26 mouse cellular contexts compared by ENCODE assay signal in genomic region chr7:141175068-141175467, GRCm38 (mm10). TPM values are rescaled to one million over a fixed set of nuclear protein-coding genes. Genes with fewer than 3 reads are reported as not detected.
A peak's percentile ranks its signal among the peaks of the same experiment; 100 is the strongest.
DNase-seq lines count a peak whose midpoint lies in the region; ATAC-seq and TF ChIP-seq lines count a peak whose summit lies in the region.
"Had no signal": no experiment of that assay in that cellular context is flagged by ENCODE, and none has a peak within 500 bp of the region (broad histone marks: within the 10 kb centered on the region; RNA-seq: fewer than 3 reads in every experiment).

No protein-coding gene starts in this region.

- no peak for ATAC-seq in forebrain, postnatal 0 days
- ATAC-seq in forebrain, embryonic 11.5 days (replicated peaks; ENCODE audit: low FRiP score) = no peak
- no peak for ATAC-seq in midbrain, postnatal 0 days (ENCODE audit: low FRiP score)
- no peak for ATAC-seq in stomach, postnatal 0 days (ENCODE audit: low FRiP score, low TSS enrichment)
- ATAC-seq: forebrain, embryonic 14.5 days; intestine, embryonic 16.5 days had no signal

- H3K4me3 ChIP-seq in forebrain, postnatal 0 days (ENCODE audit: low read depth, low read length) = no peak overlapping the region
- H3K4me3 ChIP-seq in forebrain, embryonic 11.5 days (ENCODE audit: low read depth, low read length) = no peak overlapping the region
- no peak overlapping the region for H3K4me3 ChIP-seq in layer of hippocampus, adult 2 months
- H3K4me3 ChIP-seq in midbrain, postnatal 0 days (ENCODE audit: low read depth, low read length) = no peak overlapping the region
- no peak overlapping the region for H3K4me3 ChIP-seq in midbrain, embryonic 10.5 days
- H3K4me3 ChIP-seq in stomach, postnatal 0 days (ENCODE audit: low read depth, low read length) = no peak overlapping the region
- H3K4me3 ChIP-seq: heart, embryonic 12.5 days; hindbrain, embryonic 13.5 days; kidney, embryonic 15.5 days; limb, embryonic 12.5 days; liver, embryonic 15.5 days had no signal

- H3K36me3 ChIP-seq in forebrain, postnatal 0 days (ENCODE audit: insufficient read depth) = no peaks in the 10 kb centered on the region
- no peaks in the 10 kb centered on the region for H3K36me3 ChIP-seq in forebrain, embryonic 11.5 days (ENCODE audit: control insufficient read depth, insufficient read depth, low read length)
- H3K36me3 ChIP-seq in midbrain, postnatal 0 days (ENCODE audit: insufficient read depth, low read length) = no peaks in the 10 kb centered on the region
- H3K36me3 ChIP-seq in midbrain, embryonic 10.5 days = no peaks in the 10 kb centered on the region
- no peaks in the 10 kb centered on the region for H3K36me3 ChIP-seq in stomach, postnatal 0 days (ENCODE audit: control insufficient read depth, insufficient read depth, low read length)
- H3K36me3 ChIP-seq: heart, embryonic 12.5 days; hindbrain, embryonic 13.5 days; kidney, embryonic 15.5 days; limb, embryonic 12.5 days; liver, embryonic 15.5 days had no signal

- H3K27me3 ChIP-seq in forebrain, postnatal 0 days (ENCODE audit: insufficient read depth, low read length) = no peaks in the 10 kb centered on the region
- H3K27me3 ChIP-seq in forebrain, embryonic 11.5 days (ENCODE audit: control insufficient read depth, insufficient read depth, low read length) = no peaks in the 10 kb centered on the region
- no peaks in the 10 kb centered on the region for H3K27me3 ChIP-seq in midbrain, postnatal 0 days (ENCODE audit: insufficient read depth, low read length)
- H3K27me3 ChIP-seq in midbrain, embryonic 10.5 days (ENCODE audit: low read depth, poor library complexity, severe bottlenecking) = 0 out of 2 replicates have a peak, but pooled peaks cover 5% of the 10 kb centered on the region
- no peaks in the 10 kb centered on the region for H3K27me3 ChIP-seq in stomach, postnatal 0 days (ENCODE audit: control insufficient read depth, insufficient read depth, low read length)
- H3K27me3 ChIP-seq: hindbrain, embryonic 13.5 days; kidney, embryonic 15.5 days; limb, embryonic 12.5 days had no signal

- H3K9me3 ChIP-seq in forebrain, postnatal 0 days (ENCODE audit: low read length) = no peaks in the 10 kb centered on the region
- H3K9me3 ChIP-seq in forebrain, embryonic 11.5 days (ENCODE audit: control insufficient read depth, low read length) = no peaks in the 10 kb centered on the region
- no peaks in the 10 kb centered on the region for H3K9me3 ChIP-seq in midbrain, postnatal 0 days (ENCODE audit: low read length)
- H3K9me3 ChIP-seq in midbrain, embryonic 10.5 days (replicated peaks) = no peaks in the 10 kb centered on the region
- no peaks in the 10 kb centered on the region for H3K9me3 ChIP-seq in stomach, postnatal 0 days (ENCODE audit: control insufficient read depth, low read length)
- H3K9me3 ChIP-seq: heart, embryonic 12.5 days; hindbrain, embryonic 13.5 days; kidney, embryonic 15.5 days; limb, embryonic 12.5 days; liver, embryonic 15.5 days had no signal

- peak; percentile 26; the same call in 1 of the 2 replicates for TF ChIP-seq CTCF in forebrain, postnatal 0 days (IDR thresholded peaks at IDR 0.05; ENCODE audit: low read depth)
- TF ChIP-seq CTCF in layer of hippocampus, adult 2 months (conservative IDR thresholded peaks at IDR 0.05) = peak; percentile 50
- TF ChIP-seq CTCF in midbrain, postnatal 0 days (IDR thresholded peaks at IDR 0.05) = peak; percentile 15
- TF ChIP-seq CTCF in stomach, postnatal 0 days (IDR thresholded peaks at IDR 0.05; ENCODE audit: low read depth) = peak; percentile 39

- no peaks in the 10 kb centered on the region for H3K4me1 ChIP-seq in forebrain, postnatal 0 days (ENCODE audit: insufficient read depth)
- H3K4me1 ChIP-seq in forebrain, embryonic 11.5 days (replicated peaks; ENCODE audit: control insufficient read depth, insufficient read depth, low read length) = 0 out of 2 replicates have a peak, but pooled peaks cover 2% of the 10 kb centered on the region
- H3K4me1 ChIP-seq in midbrain, postnatal 0 days (ENCODE audit: insufficient read depth, low read length) = peaks cover 6% of the 10 kb centered on the region; the same call in 1 of the 2 replicates
- peaks cover 16% of the 10 kb centered on the region for H3K4me1 ChIP-seq in midbrain, embryonic 10.5 days
- H3K4me1 ChIP-seq in stomach, postnatal 0 days (replicated peaks; ENCODE audit: control insufficient read depth, insufficient read depth) = no peaks in the 10 kb centered on the region

- no peak for DNase-seq in forebrain, postnatal 0 days
- DNase-seq in forebrain, embryonic 11.5 days (ENCODE audit: low spot score) = no peak
- peak in 1 of 2 experiments; percentile 5 for DNase-seq in layer of hippocampus, adult 2 months (ENCODE audit: low spot score in 2 of 2)
- no peak for DNase-seq in layer of hippocampus, adult 18-20 months (ENCODE audit: low spot score in 2 of 2)
- DNase-seq in midbrain, postnatal 0 days (ENCODE audit: low spot score) = no peak
- DNase-seq in midbrain, embryonic 10.5 days (ENCODE audit: low spot score) = no peak
- no peak for DNase-seq in stomach, postnatal 0 days (ENCODE audit: low spot score)
- DNase-seq in gastrocnemius, postnatal 10 days = no peak
- DNase-seq: adrenal gland, postnatal 10 days; cerebellum, adult 18-20 months; cerebellum, postnatal 25 days; gastrocnemius, postnatal 14 days; heart, adult 11 months; heart, postnatal 36 days; kidney, postnatal 4 days; lung, postnatal 10 days; right cerebral cortex, postnatal 14 days had no signal

- no peak overlapping the region for H3K9ac ChIP-seq in forebrain, postnatal 0 days
- H3K9ac ChIP-seq in forebrain, embryonic 11.5 days (ENCODE audit: low read length) = no peak overlapping the region
- H3K9ac ChIP-seq in midbrain, postnatal 0 days (replicated peaks; ENCODE audit: low read length, poor library complexity, severe bottlenecking) = no peak overlapping the region
- no peak overlapping the region for H3K9ac ChIP-seq in stomach, postnatal 0 days (ENCODE audit: low read length)
- H3K9ac ChIP-seq: heart, embryonic 12.5 days; hindbrain, embryonic 13.5 days; kidney, embryonic 15.5 days; liver, embryonic 15.5 days had no signal

- WGBS in forebrain, postnatal 0 days = 83% methylated on average over 4 of the region's 4 CpGs
- 87% methylated on average over 4 of the region's 4 CpGs for WGBS in forebrain, embryonic 11.5 days
- WGBS in midbrain, postnatal 0 days = 89% methylated on average over 4 of the region's 4 CpGs
- WGBS in midbrain, embryonic 10.5 days = 89% methylated on average over 4 of the region's 4 CpGs
- WGBS in stomach, postnatal 0 days = 90% methylated on average over 4 of the region's 4 CpGs

- no peak overlapping the region for H3K4me2 ChIP-seq in forebrain, postnatal 0 days (ENCODE audit: low read depth)
- H3K4me2 ChIP-seq in forebrain, embryonic 11.5 days (ENCODE audit: low read depth, low read length, severe bottlenecking) = no peak overlapping the region
- H3K4me2 ChIP-seq in midbrain, postnatal 0 days (ENCODE audit: low read depth, low read length, poor library complexity, severe bottlenecking) = no peak overlapping the region
- no peak overlapping the region for H3K4me2 ChIP-seq in stomach, postnatal 0 days (replicated peaks; ENCODE audit: low read depth)
- H3K4me2 ChIP-seq: heart, embryonic 12.5 days; hindbrain, embryonic 13.5 days; kidney, embryonic 15.5 days; limb, embryonic 12.5 days; liver, embryonic 15.5 days; midbrain, embryonic 11.5 days had no signal

- TF ChIP-seq EP300 in stomach, postnatal 0 days (optimal IDR thresholded peaks at IDR 0.05) = no peak

- no peak overlapping the region for H3K27ac ChIP-seq in forebrain, postnatal 0 days (ENCODE audit: low read depth, low read length)
- no peak overlapping the region for H3K27ac ChIP-seq in forebrain, embryonic 11.5 days (ENCODE audit: low read depth, low read length)
- H3K27ac ChIP-seq in layer of hippocampus, adult 2 months = no peak overlapping the region
- no peak overlapping the region for H3K27ac ChIP-seq in midbrain, postnatal 0 days (ENCODE audit: low read depth, low read length)
- H3K27ac ChIP-seq in midbrain, embryonic 10.5 days (replicated peaks) = no peak overlapping the region
- H3K27ac ChIP-seq in stomach, postnatal 0 days (replicated peaks) = no peak overlapping the region
- H3K27ac ChIP-seq: hindbrain, embryonic 13.5 days; kidney, embryonic 15.5 days; limb, embryonic 12.5 days; liver, embryonic 15.5 days had no signal

RNA-seq across cellular contexts. Expression of gene Rnh1, which starts 2.4 kb away (rescaled TPM):
- 41.6 and 41.9 TPM in 2 replicates for total RNA-seq in forebrain, postnatal 0 days (2014; rRNA removed)
- polyA plus RNA-seq in forebrain, postnatal 0 days (2015; fragmentation: Nextera tagmentation; extraction: Ambion mirVana) = 43.1 and 45.4 TPM in 2 replicates
- polyA plus RNA-seq in forebrain, embryonic 11.5 days (2014; fragmentation: Nextera tagmentation; extraction: Ambion mirVana) = 56.7 and 65.2 TPM in 2 replicates
- total RNA-seq in layer of hippocampus, adult 2 months (2021) = 10 to 100 TPM; 40.6 to 42.3 TPM
- total RNA-seq in layer of hippocampus, adult 18-20 months (2021) = 10 to 100 TPM; 35.5 to 45.9 TPM
- total RNA-seq in midbrain, postnatal 0 days (2014; rRNA removed) = 39.1 and 47.1 TPM in 2 replicates
- 44.2 and 46.8 TPM in 2 replicates for polyA plus RNA-seq in midbrain, postnatal 0 days (2015; fragmentation: Nextera tagmentation; extraction: Ambion mirVana)
- polyA plus RNA-seq in midbrain, embryonic 10.5 days (2016; fragmentation: Nextera tagmentation; extraction: Ambion mirVana) = 64.5 and 66.6 TPM in 2 replicates
- polyA plus RNA-seq in stomach, postnatal 0 days (2015; fragmentation: Nextera tagmentation; extraction: Ambion mirVana) = 216 and 220 TPM in 2 replicates
- total RNA-seq in gastrocnemius, postnatal 10 days (2021) = 10 to 100 TPM; 52.9 to 56.0 TPM

RNA-seq across cellular contexts. Expression of gene Hras, which starts 18.7 kb away (rescaled TPM):
- 103 and 149 TPM in 2 replicates for total RNA-seq in forebrain, postnatal 0 days (2014; rRNA removed)
- 198 and 199 TPM in 2 replicates for polyA plus RNA-seq in forebrain, postnatal 0 days (2015; fragmentation: Nextera tagmentation; extraction: Ambion mirVana)
- 87.5 and 116 TPM in 2 replicates for polyA plus RNA-seq in forebrain, embryonic 11.5 days (2014; fragmentation: Nextera tagmentation; extraction: Ambion mirVana)
- total RNA-seq in layer of hippocampus, adult 2 months (2021) = 100 to 1,000 TPM; 200 to 222 TPM
- total RNA-seq in layer of hippocampus, adult 18-20 months (2021) = 100 to 1,000 TPM; 201 TPM
- 109 and 113 TPM in 2 replicates for total RNA-seq in midbrain, postnatal 0 days (2014; rRNA removed)
- polyA plus RNA-seq in midbrain, postnatal 0 days (2015; fragmentation: Nextera tagmentation; extraction: Ambion mirVana) = 209 TPM in 2 replicates
- polyA plus RNA-seq in midbrain, embryonic 10.5 days (2016; fragmentation: Nextera tagmentation; extraction: Ambion mirVana) = 84.2 and 87.5 TPM in 2 replicates
- polyA plus RNA-seq in stomach, postnatal 0 days (2015; fragmentation: Nextera tagmentation; extraction: Ambion mirVana) = 118 and 125 TPM in 2 replicates
- total RNA-seq in gastrocnemius, postnatal 10 days (2021) = 100 to 1,000 TPM; 205 to 240 TPM

RNA-seq across cellular contexts. Expression of gene Lrrc56, which starts 18.9 kb away (rescaled TPM):
- 11.1 and 11.7 TPM in 2 replicates for total RNA-seq in forebrain, postnatal 0 days (2014; rRNA removed)
- polyA plus RNA-seq in forebrain, postnatal 0 days (2015; fragmentation: Nextera tagmentation; extraction: Ambion mirVana) = 10.2 and 10.7 TPM in 2 replicates
- polyA plus RNA-seq in forebrain, embryonic 11.5 days (2014; fragmentation: Nextera tagmentation; extraction: Ambion mirVana) = 14.0 and 16.1 TPM in 2 replicates
- 1 to 10 TPM; 4.5 to 5.7 TPM for total RNA-seq in layer of hippocampus, adult 2 months (2021)
- total RNA-seq in layer of hippocampus, adult 18-20 months (2021) = 1 to 10 TPM; 4.3 to 4.5 TPM
- total RNA-seq in midbrain, postnatal 0 days (2014; rRNA removed) = 11.5 and 14.9 TPM in 2 replicates
- polyA plus RNA-seq in midbrain, postnatal 0 days (2015; fragmentation: Nextera tagmentation; extraction: Ambion mirVana) = 8.6 TPM in 2 replicates
- 14.4 and 14.6 TPM in 2 replicates for polyA plus RNA-seq in midbrain, embryonic 10.5 days (2016; fragmentation: Nextera tagmentation; extraction: Ambion mirVana)
- 2.8 and 3.5 TPM in 2 replicates for polyA plus RNA-seq in stomach, postnatal 0 days (2015; fragmentation: Nextera tagmentation; extraction: Ambion mirVana)
- 1 to 10 TPM; 2.7 to 3.2 TPM for total RNA-seq in gastrocnemius, postnatal 10 days (2021)

RNA-seq across cellular contexts. Expression of gene Lmntd2, which starts 38.8 kb away (rescaled TPM):
- 0.62 TPM in 1 of 2 replicates, not detected in the other for total RNA-seq in forebrain, postnatal 0 days (2014; rRNA removed)
- polyA plus RNA-seq in forebrain, postnatal 0 days (2015; fragmentation: Nextera tagmentation; extraction: Ambion mirVana) = 0.15 and 0.33 TPM in 2 replicates
- polyA plus RNA-seq in forebrain, embryonic 11.5 days (2014; fragmentation: Nextera tagmentation; extraction: Ambion mirVana) = 3.3 TPM in 2 replicates
- total RNA-seq in layer of hippocampus, adult 2 months (2021) = not detected
- total RNA-seq in layer of hippocampus, adult 18-20 months (2021) = not detected
- total RNA-seq in midbrain, postnatal 0 days (2014; rRNA removed) = not detected in 2 replicates
- polyA plus RNA-seq in midbrain, postnatal 0 days (2015; fragmentation: Nextera tagmentation; extraction: Ambion mirVana) = 0.10 and 0.36 TPM in 2 replicates
- polyA plus RNA-seq in midbrain, embryonic 10.5 days (2016; fragmentation: Nextera tagmentation; extraction: Ambion mirVana) = 3.8 and 5.1 TPM in 2 replicates
- 2.7 and 3.6 TPM in 2 replicates for polyA plus RNA-seq in stomach, postnatal 0 days (2015; fragmentation: Nextera tagmentation; extraction: Ambion mirVana)
- total RNA-seq in gastrocnemius, postnatal 10 days (2021) = not detected
- total RNA-seq: gastrocnemius, postnatal 14 days; heart, postnatal 36 days; layer of hippocampus, postnatal 10 days had no signal

RNA-seq across cellular contexts. Expression of gene Rassf7, which starts 40.6 kb away (rescaled TPM):
- 13.3 and 15.8 TPM in 2 replicates for total RNA-seq in forebrain, postnatal 0 days (2014; rRNA removed)
- polyA plus RNA-seq in forebrain, postnatal 0 days (2015; fragmentation: Nextera tagmentation; extraction: Ambion mirVana) = 15.6 and 19.1 TPM in 2 replicates
- 47.4 and 49.3 TPM in 2 replicates for polyA plus RNA-seq in forebrain, embryonic 11.5 days (2014; fragmentation: Nextera tagmentation; extraction: Ambion mirVana)
- total RNA-seq in layer of hippocampus, adult 2 months (2021) = 1 to 10 TPM in 1 of 2 experiments, under 1 TPM in 1; 0.98 to 1.2 TPM
- 1 to 10 TPM in 1 of 2 experiments, under 1 TPM in 1; 0.71 to 1.5 TPM for total RNA-seq in layer of hippocampus, adult 18-20 months (2021)
- 15.5 and 23.5 TPM in 2 replicates for total RNA-seq in midbrain, postnatal 0 days (2014; rRNA removed)
- polyA plus RNA-seq in midbrain, postnatal 0 days (2015; fragmentation: Nextera tagmentation; extraction: Ambion mirVana) = 20.7 and 21.7 TPM in 2 replicates
- 55.6 and 57.2 TPM in 2 replicates for polyA plus RNA-seq in midbrain, embryonic 10.5 days (2016; fragmentation: Nextera tagmentation; extraction: Ambion mirVana)
- 84.2 and 105 TPM in 2 replicates for polyA plus RNA-seq in stomach, postnatal 0 days (2015; fragmentation: Nextera tagmentation; extraction: Ambion mirVana)
- total RNA-seq in gastrocnemius, postnatal 10 days (2021) = 1 to 10 TPM; 2.1 to 2.8 TPM
